Mouse (Mus musculus) testis, postnatal 10 days (tissue): Measurements from ENCODE around the gene Ucp3.

Source experiments
- DNase-seq: peaks from one replicate; pipeline ENCODE4 v3.0.0; 2021; ENCODE audit warnings: low spot score

Ucp3 gene

GRCm38 (mm10) chr7:100500276-100500977, 27.6 kb downstream of the Ucp3 start:
- peak; percentile 79 for DNase-seq

- DNase-seq: no peak
Measured at GRCm38 (mm10) chr7:100501027-100501843, 28.4 kb downstream of the Ucp3 start.

DNA sequence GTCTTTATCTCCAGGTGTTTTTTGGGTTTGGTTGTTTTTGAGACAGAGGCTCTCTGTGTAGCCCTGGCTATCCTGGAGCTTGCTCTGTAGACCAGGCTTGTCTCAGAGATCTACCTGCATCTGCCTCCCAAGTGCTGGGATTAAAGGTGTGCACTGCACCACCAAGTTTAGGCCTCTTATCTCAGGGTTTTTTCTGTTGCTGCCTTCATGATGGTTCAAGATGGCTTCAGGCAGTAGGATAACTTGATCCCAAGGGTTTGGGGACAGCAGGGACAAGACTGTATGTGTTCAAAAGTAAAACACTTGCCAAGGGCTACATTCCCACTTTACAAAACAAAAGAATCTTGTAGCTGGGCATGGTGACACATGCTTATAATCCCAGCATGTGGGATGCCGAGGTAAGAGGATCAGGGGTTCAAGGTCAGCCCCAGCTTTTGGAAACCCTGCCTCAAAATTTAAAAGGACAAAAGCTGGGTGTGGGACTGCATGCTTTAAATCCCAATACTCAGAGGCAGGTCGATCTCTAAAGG, 29.1 kb downstream of the Ucp3 start:
- DNase-seq: no peak

GRCm38 (mm10) chr7:100502374-100502922, 29.7 kb downstream of the Ucp3 start:
- DNase-seq: no peak

DNA sequence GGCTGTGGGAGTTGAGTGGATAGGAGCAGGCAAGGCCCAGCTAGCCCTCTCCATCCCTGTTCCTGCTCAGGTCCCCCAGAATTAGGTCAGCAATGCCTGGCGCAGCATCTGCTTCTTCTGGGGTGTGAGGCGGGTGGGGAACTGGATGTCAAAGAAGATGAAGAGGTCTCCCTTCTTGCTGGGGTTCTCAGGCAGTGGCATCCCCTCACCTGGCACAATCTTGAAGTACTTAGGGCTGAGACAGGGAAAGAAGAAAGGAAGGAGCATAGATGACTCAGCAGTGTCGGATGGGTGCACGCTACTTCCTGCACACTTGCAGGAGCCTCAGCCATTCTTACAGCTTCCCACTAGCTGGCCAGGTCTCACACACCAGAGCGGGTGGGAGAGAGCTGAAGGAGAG, 30.3 kb downstream of the Ucp3 start:
- DNase-seq: no peak

DNA sequence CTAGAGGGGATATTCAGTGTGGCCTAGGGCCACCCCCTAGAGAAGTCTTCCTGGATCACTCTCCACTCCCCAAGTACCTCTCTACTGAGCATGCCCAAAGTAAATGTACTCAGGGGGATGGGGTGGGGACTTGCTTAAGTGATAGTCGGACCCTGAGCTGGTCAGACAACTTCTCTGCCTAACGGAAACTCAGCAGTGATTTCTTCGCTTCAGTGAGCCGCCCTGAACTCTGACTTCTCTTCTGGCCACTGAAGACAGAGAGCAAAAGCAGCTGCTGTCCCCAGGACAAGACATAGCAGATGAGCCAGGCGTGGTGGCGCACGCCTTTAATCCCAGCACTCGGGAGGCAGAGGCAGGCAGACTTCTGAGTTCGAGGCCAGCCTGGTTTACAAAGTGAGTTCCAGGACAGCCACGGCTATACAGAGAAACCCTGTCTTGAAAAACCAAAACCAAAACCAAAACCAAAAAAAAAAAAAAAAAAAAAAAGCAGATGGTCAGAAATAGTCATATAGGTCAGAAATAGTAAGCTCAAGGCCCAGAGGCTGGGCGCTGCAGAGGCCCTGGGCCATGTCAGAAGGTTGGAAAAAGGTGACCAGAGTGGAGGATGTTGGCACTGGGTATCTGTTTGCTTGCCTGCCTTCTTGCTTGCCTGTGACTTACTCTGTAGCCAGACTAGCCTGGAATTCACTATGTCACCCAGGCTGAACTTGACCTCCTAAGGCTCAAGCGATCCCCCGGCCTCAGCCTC, 32.1 kb downstream of the Ucp3 start:
- DNase-seq: no peak

- no peak for DNase-seq
Measured at GRCm38 (mm10) chr7:100506494-100506893, 33.7 kb downstream of the Ucp3 start.

DNA sequence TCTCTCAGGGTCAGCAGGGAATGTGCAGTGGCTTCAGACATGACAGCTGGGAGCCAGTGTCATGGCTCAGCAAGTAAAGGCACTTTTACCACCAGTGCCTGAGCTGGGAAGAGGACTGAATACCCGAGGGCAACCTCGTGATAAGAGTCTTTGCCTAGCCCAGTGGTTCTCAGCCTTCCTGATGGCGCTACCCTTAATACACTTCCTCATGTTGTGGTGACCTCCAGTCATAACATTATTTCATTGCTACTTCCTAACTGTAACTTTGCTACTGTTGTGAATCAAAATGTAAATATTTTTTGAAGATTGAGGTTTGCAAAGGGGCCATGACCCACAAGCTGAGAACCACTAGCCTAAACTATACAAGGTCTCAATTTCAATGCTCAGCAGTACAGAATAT, 35.9 kb downstream of the Ucp3 start:
- no peak for DNase-seq

DNA sequence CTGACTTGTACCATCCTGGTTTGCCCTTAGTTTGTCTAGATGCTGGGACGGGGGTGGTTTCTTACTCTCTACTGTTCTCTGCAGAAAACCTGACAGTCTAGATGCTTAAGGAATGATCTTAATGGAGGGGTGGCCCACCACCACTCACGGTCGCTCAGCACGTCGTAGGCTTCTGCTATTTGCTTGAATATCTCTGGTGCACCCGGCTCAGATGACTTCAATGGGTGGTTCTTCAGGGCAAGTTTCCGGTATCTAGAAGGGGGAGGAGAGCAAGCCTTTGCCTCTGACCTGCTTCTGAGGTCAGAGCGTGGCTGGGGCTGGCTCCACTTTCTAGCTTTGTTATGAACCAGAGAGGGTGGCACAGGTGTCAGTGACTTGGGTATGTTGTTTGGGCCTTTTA, 38.8 kb downstream of the Ucp3 start:
- no peak for DNase-seq

GRCm38 (mm10) chr7:100514573-100514972, 41.8 kb downstream of the Ucp3 start, which contains the start of gene Dnajb13:
TSS of gene Dnajb13 (minus strand) at chr7:100514960.
- DNase-seq: no peak

DNA sequence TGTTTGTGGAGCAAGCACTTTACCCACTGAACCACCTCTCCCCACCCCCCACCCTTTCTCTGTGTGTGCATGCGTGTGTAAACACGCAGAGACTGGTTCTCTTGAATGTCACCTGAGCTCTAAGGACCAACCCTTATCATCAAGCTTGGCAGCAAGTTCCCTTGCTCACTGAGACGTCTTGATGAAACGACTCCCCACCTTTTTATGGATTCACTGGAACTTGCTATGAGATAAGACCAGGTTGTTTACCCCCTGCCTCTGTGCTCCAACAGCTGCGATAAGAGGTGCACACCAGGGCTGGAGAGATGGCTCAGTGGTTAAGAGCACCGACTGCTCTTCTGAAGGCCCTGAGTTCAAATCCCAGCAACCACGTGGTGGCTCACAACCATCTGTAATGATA, 47.4 kb downstream of the Ucp3 start:
- DNase-seq: no peak

DNA sequence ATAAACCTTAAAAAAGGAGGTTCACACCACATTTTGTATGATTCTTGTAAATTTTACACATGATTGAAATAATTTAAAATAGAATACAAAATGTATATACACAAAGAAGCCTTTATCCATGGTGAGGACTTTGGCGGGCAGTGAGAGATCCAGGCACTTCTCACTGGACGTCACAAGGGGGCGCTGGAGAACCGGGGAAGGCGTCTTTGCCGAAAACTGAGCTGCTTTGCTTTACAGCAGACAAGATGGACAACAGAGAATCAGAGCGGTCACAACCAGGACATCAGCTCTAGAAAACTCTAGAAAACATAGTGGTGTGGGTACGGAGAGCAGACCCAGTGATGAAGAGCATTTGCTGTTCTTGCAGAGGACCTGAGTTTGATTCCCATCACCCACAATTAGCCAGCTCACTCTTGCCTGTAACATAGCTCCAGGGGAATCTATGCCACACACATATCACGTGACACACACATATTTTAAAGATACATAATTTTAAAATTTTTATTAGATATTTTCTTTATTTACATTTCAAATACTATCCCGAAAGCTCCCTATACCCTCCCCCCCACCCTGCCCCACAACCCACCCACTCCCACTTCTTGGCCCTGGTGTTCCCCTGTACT, 48.0 kb downstream of the Ucp3 start:
- peak; percentile 95 for DNase-seq

GRCm38 (mm10) chr7:100522222-100522621, 49.4 kb downstream of the Ucp3 start:
- no peak for DNase-seq

DNA sequence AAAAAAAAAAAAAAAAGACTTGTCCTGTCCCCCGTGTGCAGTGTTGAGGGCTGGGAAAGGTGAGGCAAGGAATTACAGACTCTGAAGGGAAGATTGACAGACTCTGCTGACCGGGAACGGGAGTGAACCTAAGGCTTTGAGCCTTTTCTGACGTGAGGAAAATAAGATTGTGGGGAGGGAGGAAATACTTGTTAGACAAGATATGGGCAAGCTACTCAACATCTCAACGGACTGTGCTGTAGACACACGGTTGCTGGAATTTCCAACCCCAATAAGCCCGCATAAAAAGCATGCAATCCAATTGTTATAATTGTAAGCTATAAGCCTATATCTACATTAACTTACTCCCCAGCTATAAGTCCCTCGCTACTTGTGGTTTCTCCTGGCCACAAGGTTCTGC, 51.9 kb downstream of the Ucp3 start:
- DNase-seq: no peak

DNA sequence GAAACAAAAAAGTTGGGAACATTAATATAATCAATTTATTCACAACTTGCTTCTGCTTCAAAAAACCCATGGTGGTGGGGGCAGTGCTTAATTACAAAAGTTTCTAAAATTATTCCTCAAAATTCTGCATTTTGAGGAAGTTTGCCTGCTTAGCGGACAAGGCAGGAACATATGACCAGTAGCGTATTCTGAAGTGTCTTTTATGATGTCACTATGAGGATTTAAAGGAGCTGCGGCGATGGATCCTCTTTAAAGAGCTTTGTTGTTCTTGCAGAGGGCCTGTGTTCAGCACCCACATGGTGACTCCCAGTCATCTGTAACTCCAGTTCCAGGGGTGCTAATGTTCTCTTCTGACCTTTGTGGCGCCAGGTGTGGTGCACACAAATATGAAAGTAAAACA, 58.0 kb downstream of the Ucp3 start:
- DNase-seq: no peak

- DNase-seq: no peak
Measured at GRCm38 (mm10) chr7:100533503-100533902, 60.7 kb downstream of the Ucp3 start.

DNA sequence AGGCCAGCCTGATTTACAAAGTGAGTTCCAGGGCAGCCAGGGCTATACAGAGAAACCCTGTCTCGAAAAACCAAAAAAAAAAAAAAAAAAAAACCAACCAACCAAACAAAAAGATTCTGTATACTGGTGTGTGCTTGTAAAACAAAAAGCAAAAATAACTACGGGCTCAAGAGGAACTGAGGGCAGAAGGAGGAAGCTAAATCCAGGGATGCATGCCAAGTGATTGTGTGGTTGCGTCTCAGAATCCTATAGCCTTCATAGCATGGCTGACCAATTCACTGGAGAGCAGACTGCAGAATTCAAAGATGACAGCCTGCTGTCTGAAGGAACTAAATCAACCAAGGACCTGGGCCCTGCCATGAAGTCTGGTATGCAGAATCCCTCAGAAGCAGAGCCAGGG, 61.4 kb downstream of the Ucp3 start:
- no peak for DNase-seq

DNA sequence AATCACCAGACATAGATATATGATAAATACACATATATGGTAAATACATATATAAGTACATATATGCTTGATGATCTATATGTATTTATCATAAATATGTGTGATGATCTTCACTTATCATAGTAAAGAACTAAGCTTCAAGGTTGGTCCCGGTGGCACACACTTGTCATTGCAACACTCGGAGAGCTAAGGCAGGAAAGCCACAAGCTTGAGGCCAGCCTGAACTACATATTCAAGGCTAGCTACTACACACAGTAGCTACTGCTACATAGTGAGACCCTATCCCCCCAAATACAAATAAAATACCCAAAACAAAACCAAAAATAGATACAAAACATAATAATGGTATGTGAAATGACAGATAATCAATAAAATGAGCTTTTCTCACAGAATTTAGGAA, 63.0 kb downstream of the Ucp3 start:
- no peak for DNase-seq
